Mouse (Mus musculus) ovary, postnatal 10 days (tissue): Measurements from ENCODE around the gene Fahd2a.

Source experiments
- DNase-seq: peaks from one replicate; pipeline ENCODE4 v3.0.0; 2022; ENCODE audit warnings: low spot score

Gene Fahd2a

DNA sequence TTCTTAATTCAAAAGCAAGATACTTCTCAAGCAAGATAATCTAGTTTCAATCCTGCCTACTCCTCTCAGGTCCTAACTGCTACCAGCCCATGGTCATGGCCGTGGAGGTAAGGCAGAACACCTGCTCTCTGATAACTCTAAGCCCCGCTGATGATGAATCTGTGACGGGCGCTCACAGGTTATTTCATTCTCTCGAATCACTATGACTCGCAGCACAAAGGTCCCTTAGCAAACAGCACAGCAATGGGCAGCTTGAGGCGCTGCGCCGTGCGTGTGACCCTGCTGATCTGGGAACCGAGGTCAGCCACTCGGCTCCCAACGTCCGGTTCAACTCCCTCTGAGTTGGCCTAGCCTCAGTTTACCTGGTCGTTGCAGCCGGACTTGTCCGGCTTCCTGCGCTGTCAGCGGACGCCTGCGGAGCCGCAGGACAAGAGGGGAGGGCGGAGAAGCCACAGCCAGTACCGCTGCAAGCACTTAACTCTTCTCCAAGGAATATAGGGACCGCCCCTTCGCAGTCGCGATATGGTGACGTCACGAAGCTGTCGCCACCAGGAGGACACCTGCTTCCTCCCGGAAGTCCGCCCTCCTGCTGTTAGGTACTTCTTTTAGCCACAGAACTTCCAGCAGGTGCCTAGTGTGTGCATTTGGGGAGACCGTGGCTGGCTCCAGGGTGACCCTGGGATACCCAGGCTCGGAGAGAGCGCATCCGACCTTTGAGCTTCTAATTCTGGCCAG, at the start of gene Fahd2a:
Gene Fahd2a, minus strand, starts transcription at position 511 of the 735 bp plus-strand sequence.
- peak; percentile 62 for DNase-seq

DNA sequence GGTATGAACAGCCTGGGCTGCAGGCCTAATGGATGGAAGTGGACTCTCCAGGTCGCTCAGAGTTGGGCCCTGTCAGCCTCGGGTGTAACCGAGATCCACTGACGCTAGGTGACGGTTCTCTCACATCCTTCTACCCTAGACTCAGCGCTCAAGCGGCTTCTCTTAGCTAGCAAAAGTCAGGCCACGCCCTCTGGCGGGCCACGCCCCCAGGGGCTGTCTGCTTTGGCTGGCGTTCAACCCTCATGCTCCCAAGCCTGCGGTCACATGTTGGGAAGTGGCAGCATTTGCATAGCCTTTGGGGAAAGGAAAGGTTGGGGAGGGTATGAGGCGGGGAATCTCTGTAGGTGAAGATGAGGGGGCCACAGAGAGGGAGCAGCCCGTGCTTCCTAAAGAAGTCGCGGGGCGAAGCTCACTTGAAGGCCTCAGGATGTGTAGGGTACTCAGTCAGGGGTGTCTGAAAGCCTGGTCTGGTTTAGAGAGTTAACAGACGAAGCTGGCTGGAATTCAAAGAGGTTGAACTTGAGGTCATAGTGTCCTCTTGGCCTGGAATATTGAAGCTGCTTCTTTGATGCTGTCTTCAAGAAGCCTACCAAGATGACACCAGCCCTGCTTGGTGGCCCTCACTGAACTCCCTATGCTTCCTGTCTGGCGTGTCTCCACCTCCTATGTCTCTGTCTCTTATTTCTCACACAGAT, 40.3 kb upstream of the Fahd2a start:
- no peak for DNase-seq

DNA sequence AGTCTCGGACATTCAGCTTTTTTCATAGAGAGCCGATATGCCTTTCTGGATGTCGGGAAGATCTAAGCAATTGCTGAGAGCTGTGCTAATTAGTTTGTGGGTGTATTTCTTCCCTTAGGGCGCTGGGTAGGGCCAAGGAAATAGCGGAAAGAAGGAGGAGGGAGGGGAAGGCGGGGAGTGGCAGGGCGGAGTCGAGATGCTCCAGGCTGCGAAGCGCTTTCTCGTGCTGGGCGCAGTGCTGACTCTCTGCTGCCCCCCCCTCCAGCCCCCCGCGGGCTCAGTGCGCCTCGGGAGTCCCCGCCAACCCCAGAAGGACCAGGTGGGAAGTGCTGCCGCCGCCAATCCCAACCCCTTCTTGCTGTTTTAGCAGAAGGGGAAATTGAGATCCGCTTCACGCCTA, 38.6 kb upstream of the Fahd2a start:
- DNase-seq: no peak

DNA sequence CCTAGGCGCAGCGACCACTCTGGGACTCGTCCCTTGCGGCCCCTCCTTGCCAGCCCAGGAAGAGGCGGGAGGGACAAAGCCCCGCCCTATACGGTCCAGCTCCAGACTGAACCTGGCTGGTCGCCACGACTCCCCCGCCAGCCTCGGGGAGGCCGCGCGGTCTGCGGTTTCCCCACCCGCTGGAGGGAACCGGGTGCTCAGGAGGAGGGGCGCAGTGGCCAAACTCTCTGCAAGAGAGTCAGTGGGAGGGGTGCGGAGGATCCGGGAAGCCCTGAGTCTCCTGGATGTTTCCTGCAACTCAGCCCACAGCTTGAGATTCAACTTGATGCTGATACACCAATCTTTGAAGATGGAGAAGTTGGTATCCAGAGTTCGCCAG, 38.2 kb upstream of the Fahd2a start:
- peak; percentile 58 for DNase-seq

DNA sequence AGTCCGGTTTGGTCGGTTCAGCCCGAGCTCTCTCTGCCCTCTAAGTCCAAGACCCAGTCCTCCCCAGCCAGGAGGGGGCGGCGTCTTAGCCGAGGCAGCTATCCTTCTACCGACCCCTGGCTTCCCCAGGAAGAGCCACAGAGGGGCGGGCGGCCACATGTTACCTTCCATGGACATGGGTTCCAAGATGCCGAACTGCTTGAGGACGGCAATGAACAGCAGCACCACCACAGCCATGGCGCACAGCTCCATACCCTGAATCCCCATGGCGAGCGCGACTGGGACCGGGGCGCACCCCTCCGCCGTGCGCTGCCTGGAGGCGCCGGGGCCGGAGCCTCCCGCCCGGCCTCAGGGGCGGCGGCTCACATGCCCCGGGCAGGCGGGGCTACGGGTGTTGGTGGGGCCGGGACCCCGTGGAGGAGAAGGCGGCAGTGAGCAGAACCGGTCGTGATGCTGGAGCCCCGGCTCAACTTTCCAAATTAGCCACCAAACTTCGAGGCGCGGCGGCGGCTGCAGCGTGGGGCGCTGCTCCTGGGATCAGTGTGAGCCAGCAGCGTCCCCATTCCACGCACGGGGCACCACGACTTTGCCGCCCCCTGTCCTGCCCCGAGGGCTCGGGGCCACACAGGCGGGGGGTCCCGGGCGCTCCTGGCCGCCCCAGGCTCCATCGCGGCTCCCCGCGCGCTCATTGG, 37.6 kb upstream of the Fahd2a start:
- peak; percentile 15 for DNase-seq

DNA sequence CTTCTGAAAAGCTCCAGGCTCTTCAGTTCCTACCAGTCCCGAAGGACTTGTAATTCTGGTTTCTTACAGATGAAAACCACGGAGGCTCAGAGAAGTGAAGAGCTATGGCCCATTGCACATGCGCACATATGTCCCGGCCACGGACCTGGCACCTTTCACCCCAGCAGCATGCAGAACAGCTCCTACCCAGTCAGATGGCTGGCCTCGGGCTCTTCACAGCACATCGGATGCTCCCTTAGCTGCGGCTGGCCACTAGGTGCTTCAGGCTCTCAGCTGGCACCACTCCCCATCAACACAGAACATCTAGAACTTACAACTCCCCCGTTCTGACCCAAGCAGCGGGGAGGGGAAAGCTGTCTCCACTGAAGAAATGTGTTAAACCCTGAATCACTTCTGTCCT, 35.4 kb upstream of the Fahd2a start:
- DNase-seq: no peak

DNA sequence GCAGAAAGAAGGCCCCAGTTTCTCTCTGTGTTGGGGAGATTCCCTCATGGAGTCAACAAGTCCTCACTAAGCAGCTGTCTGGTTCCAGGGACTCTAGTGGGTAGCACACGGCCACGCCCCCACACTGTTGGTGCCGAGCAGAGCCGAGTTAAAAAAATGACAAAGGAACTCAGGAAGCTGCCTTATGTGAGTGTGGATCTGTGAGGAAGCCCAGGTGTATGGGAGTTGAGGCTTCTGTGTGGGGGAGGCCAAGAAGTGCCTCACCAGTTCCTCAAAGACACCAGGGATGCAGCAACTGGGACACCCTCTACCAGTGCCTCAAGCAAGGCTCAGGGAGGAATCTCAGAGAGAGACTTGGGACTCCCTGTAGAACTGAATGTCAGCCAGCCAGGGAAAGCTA, 34.8 kb upstream of the Fahd2a start:
- no peak for DNase-seq

DNA sequence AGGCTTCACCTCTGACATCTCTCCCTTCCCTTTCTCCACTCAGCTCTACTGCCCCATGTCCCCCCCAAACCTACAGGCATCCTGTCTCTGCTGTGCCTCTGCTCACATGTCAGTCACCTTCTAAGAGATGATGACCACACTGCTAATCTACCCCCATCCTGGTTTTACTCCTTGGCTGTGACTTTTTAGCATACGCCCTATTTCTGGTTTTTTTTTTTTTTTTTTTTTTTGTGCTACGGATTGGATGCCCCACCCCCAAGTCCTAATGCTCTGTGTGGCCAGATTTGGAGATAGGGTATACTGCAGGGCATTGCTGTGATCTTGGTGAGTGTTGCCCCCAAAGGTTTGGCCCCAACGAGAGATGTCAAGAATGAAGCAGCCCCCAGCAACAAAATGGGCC, 27.9 kb upstream of the Fahd2a start:
- DNase-seq: no peak

DNA sequence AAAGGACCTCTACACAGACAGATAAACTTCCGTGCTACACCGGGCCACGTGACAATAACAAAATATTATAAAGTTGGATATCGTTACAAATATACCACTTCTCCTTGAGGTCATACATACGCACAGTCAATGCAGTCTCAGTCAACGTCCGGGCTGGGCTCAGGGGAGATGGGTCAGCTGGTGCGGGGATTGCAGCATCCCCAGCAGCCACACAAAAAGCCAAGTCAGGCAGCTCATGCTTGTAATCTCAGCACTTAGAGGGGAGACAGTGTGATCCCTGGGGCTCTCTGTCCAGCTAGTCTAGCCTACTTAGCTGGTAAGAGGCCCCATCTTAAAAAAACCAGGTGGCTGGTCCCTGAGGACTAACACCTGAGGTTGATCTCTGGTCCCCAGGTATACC, 26.9 kb upstream of the Fahd2a start:
- no peak for DNase-seq

DNA sequence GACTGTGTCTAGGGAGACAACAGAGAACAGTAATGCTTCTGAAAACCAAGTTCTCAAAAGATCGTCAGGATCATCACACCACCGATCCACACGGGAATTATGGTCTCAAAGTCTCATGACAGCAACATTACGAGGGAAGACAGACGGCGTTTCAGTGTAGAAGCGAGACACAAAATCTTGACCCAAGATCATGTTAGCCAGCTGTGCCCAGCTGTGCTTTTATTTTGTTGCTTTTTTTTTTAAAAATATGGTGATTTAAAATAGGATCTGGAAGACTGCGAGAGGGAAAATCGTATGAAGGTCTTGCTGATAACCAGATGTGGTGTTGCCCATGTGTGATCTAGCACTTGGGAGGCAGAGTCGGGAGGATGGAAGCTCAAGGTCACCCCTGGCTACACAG, 26.3 kb upstream of the Fahd2a start:
- DNase-seq: no peak

DNA sequence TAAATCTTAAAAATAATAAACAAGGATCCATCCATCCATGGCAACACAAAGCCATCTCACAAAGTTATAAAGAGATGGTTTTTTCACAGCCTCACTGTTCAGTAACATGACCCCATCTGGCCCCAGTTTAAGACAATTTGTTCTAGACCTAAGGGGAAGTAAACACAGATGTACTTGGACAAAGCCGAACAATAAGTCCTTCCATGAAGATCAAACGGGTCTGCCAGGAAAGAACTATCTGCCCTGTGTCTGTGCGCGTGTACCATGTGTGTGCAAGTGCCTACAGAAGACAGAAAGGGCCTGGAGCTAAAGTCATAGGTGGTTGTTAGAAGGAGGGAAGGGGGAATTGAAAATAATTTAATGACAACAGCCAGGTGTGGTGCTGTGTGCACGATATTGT, 25.8 kb upstream of the Fahd2a start:
- DNase-seq: no peak

DNA sequence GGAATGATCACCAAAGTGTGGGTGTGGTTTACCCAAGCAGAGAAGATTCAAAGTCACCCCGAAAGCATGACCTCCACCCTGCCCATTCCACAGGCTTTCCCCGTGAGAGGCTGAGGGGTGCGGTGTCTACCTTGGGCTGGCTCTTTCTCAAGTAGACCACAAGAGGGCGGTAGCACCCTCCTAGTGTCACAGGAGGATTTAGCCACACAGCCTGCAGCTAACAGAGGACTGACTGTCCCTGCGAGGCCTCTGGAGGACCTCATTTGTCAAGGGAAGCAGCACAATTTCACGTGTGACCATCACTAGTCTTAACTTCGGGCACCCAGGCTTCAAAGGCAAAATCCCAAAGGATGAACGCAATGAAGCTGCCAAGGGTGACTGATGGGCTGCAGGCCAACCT, 17.9 kb upstream of the Fahd2a start:
- DNase-seq: peak; percentile 21

DNA sequence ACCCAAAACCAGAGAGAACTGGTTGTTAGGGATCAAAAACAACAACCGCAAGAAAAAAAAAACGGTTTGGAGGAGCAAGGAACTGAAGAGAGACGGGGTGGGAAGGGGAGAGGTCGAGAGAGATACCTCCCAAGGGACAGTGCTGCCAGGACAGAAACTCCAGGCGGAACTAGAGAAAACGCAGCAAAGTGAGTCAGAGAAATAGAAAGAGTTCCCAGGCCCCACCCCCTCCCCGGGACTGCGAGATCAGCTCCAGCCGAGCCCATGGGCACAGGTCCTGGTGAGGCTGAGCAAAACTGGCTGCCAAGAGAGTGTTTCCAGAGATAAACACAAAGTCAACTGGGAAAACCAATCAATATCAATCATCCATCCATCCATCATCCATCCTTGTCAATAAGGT, 17.0 kb upstream of the Fahd2a start:
- no peak for DNase-seq

DNA sequence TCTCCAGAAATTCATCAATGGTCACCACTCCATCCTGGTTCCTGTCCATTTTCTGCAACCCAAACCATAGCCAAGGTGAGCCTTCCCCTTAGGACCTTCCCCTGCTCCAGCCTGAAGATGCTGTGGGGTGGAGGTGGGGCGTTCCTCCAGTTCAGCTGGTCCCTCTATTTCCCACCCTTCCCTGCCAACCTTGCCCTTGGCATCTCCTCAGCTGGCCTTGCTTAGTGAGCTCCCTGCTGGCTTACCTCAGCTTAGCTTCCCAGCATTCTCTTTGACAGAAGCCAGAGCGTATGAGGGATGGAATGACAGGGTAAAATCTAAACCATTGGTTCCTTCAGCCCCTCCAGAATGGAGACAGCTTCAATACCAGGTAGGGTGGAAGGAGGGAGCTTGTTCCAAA, 15.0 kb upstream of the Fahd2a start:
- no peak for DNase-seq

DNA sequence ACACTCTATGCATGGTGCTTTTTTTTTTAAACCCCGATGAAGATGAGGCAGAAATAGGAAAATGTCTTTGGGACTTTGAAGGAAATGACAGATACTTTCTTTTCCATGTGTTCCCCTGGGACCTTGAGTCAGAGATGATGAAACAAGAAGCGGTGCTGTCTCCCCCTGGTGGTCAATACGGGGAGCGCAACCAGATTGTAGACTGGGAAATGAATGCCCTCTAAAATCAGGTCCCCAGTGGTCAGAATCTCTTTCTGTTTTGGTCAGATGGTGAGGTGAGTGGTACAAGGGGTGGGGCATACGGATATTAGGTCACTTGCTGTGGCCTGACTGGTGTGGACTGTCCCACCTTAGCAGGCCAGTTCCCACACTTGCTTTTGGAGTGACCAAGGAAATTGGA, 9.4 kb upstream of the Fahd2a start:
- DNase-seq: peak; percentile 47

DNA sequence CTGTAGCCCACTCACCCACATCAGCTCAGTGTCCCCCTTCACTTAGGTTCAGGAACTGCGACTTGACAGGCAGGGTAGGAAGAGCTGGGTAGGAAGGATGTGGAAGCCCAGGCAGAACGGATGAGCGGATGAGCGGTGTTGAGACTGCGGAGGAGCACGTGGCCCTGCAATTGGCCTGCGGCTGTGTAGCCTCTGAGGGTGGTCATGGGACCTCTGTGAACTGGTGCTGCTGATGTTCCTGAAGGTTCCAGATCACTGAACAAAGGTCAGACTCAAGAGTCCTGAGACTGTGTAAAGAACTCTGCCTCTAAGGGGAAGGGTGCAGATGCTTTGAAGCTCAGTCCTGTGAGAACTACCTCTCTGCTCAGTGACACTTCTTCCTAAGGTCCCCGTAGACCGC, 8.8 kb upstream of the Fahd2a start:
- no peak for DNase-seq

DNA sequence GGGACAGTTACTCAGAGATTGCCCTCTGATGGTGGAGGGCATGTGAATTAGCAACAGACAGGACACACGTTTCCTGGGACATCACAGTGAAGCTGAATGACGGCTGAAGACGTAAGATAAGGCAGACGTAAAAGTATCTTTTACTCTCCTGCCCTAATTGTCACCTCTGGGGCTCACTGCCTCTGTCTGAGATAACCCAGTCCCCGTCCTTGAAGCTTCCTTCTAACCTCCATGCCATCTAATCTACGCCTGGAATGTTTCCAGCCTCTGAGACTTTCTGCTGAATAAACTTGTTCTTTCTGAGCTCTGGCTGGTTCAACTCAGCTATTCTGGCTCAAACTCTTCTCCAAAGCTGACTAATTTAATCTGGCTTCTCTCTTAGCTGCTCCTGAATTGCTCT, 7.4 kb upstream of the Fahd2a start:
- DNase-seq: no peak

DNA sequence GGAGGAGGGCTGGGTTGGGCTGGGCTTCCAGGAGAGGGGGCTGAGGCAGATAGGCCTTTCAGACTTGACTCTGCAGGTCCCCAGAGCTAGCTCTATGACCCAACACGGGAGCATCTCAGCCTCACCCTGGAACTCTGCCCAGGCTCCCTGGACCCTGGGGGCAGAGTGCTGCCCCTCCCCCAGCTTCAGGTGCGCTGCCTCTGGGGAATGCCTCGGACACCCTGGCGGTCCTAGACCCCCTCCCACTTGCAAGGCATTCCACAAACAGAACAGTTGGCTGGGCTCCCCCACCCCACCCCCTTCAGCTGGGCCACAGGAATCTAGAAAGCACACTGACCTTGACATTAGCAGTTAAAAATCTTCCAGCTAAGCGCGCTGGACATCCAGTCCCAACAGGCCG, 5.3 kb upstream of the Fahd2a start:
- DNase-seq: no peak

DNA sequence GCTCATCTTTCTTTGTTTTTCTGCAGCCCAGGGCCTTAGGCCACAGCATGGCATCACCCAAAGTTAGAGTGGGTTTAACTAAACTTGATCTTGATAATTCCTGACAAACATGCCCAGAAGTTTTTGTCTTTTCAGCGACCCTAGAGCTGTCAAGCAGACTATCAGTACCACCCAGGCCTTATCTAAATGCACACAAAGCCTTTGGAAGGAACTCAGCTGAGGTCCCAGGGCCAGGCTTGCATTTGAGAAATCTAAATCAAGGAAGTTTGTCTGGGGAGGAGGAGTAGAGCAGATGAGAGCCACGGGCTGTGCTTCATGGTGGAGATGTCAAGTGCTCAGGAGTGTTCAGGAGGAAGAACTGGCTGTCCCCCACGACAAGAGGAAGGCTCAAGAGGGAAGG, 2.5 kb upstream of the Fahd2a start:
- DNase-seq: no peak

DNA sequence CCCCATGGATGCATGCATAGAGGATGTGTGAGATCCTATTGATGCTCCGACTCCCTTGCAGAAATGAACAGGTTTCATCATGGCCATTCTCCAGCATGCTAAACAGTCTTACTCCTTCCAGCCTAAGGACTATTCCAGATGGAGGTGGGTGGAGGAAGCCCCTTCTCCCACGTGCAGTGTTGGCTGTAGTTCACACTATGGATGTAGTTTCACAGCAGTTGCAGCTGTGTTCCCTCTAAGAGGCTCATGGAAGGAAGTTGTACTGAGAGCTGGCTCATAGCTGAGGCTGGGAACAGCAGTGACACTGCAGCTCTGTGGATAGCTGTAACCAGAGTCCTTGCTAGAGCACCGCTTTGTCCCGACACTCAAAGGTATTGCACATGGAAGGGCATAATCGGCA, 6.7 kb downstream of the Fahd2a start:
- no peak for DNase-seq

DNA sequence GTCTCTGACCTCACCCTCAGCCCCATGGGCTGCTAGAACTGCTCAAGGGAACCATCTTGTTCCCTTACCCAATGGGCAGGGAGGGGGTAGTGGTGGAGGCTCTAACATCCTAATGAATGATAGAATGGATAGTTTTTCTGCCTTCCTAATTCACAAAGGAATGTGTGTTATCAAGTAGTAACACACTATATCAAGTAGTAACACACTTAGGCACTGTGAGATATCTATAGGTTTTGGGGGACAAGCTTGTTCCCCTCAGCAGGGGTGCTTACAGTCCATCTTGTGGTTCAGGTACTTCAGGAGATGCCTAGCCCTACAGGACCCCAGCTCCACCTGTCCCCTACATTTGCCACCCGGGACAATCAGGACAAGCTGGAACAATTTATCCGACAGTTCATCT, 8.8 kb downstream of the Fahd2a start:
- no peak for DNase-seq

DNA sequence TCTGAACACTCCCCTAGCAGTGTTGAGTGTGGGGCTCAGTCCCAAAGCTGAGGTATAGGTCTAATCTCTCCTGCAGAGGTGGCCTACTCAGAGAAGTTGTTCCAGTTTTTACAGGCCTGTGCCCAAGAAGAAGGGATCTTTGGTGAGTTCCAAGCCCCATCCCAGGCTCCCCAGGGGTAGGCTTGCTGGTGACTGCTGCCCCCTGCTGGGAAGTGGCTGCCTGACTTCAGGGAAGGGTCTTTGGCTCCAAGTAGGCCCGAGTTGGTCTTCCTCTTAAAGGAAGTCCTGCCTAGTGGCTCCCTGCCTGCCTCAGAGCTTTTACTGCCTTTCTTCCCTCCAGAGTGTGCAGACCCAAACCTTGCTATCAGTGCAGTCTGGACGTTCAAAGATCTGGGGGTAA, 9.2 kb downstream of the Fahd2a start:
- no peak for DNase-seq

DNA sequence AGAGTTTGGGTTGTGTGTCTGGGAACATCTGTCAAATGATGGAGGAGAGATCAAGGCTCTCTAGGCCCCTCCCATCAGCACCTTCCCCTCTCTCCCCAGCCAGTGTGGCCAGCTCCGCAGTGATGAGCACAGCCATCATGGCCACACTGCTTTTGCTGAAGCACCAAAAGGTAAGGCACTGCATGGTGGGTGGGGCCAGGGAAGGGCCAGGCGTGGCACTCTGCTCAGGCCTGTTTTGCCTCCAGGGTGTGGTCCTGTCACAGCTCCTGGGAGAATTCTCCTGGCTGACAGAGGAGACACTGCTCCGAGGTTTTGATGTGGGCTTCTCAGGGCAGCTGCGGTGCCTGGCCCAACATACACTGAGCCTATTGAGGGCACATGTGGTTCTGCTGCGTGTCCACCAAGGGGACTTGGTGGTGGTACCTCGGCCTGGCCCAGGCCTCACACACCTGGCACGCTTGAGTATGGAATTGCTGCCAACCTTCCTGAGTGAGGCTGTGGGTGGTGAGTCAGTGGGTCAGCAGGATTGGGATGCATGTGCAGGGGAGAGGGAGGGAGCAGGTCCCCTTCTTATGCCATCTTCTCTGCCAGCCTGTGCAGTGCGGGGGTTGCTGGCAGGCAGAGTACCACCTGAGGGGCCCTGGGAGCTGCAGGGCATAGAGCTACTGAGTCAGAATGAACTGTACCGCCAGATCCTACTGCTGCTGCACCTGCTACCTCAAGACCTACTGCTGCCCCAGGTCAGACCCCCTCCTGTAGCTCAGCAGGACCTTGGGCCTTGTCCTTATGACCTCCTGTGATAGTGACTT, 10.7 kb downstream of the Fahd2a start:
- DNase-seq: no peak
